Mouse (Mus musculus) thymus, adult 2 months (tissue): ENCODE results near the gene Gm42791.

Experiments used
- CTCF ChIP-seq: fragments of 200-500 bp; IDR thresholded peaks from 2 replicates; pipeline ENCODE4 v1.5.1; 2012; ENCODE audit warnings: mild to moderate bottlenecking, control low read depth, low read length, moderate library complexity, borderline replicate concordance; ENCODE audit not compliant: control insufficient read depth, poor library complexity, insufficient read depth; ENCODE audit errors: extremely low read depth
- POLR2A ChIP-seq: fragments of 200-500 bp; IDR thresholded peaks from 2 replicates; pipeline ENCODE4 v1.6.1; 2012; ENCODE audit warnings: mild to moderate bottlenecking, low read length, control low read depth, moderate library complexity; ENCODE audit not compliant: control insufficient read depth, poor library complexity, insufficient read depth; ENCODE audit errors: extremely low read depth

- TF ChIP-seq POLR2A (no peak), CTCF (no peak)
Observed at GRCm38 (mm10) chr5:148866571-148866970, 128.4 kb downstream of the Gm42791 start.
